ENCODE assay signal across 12 mouse cellular contexts in genomic region chr2:22810851-22811250, GRCm38 (mm10). TPM values are rescaled to one million over a fixed set of nuclear protein-coding genes. Genes with fewer than 3 reads are reported as not detected.
A peak's percentile ranks its signal among the peaks of the same experiment; 100 is the strongest.
DNase-seq lines count a peak whose midpoint lies in the region.
"Had no signal": no experiment of that assay in that cellular context is flagged by ENCODE, and none has a peak within 500 bp of the region (broad histone marks: within the 10 kb centered on the region; RNA-seq: fewer than 3 reads in every experiment).

No protein-coding gene starts in this region.

- H3K36me3 ChIP-seq in heart, embryonic 10.5 days, result no peaks in the 10 kb centered on the region
- no peaks in the 10 kb centered on the region for H3K36me3 ChIP-seq in limb, embryonic 10.5 days
- H3K36me3 ChIP-seq: hindbrain, embryonic 13.5 days; liver, embryonic 13.5 days; neural tube, embryonic 13.5 days; stomach, embryonic 15.5 days had no signal

- no peaks in the 10 kb centered on the region for H3K27me3 ChIP-seq in heart, embryonic 10.5 days (ENCODE audit: insufficient read depth, poor library complexity, severe bottlenecking)
- no peaks in the 10 kb centered on the region for H3K27me3 ChIP-seq in limb, embryonic 10.5 days (ENCODE audit: low read depth, poor library complexity, severe bottlenecking)
- H3K27me3 ChIP-seq: hindbrain, embryonic 13.5 days; liver, embryonic 13.5 days; neural tube, embryonic 13.5 days; stomach, embryonic 15.5 days had no signal

- no peaks in the 10 kb centered on the region for H3K9me3 ChIP-seq in heart, embryonic 10.5 days
- no peaks in the 10 kb centered on the region for H3K9me3 ChIP-seq in limb, embryonic 10.5 days (replicated peaks)
- H3K9me3 ChIP-seq: hindbrain, embryonic 13.5 days; liver, embryonic 13.5 days; neural tube, embryonic 13.5 days; stomach, embryonic 15.5 days had no signal

- no peak overlapping the region for H3K27ac ChIP-seq in heart, embryonic 10.5 days
- no peak overlapping the region for H3K27ac ChIP-seq in limb, embryonic 10.5 days
- H3K27ac ChIP-seq: hindbrain, embryonic 13.5 days; liver, embryonic 13.5 days; neural tube, embryonic 13.5 days; stomach, embryonic 15.5 days had no signal

- H3K4me1 ChIP-seq in heart, embryonic 10.5 days, result no peaks in the 10 kb centered on the region
- H3K4me1 ChIP-seq in limb, embryonic 10.5 days, result no peaks in the 10 kb centered on the region
- H3K4me1 ChIP-seq: hindbrain, embryonic 13.5 days; neural tube, embryonic 13.5 days; stomach, embryonic 15.5 days had no signal

- WGBS in heart, embryonic 10.5 days, result 86% methylated on average over 4 of the region's 4 CpGs
- 86% methylated on average over 4 of the region's 4 CpGs for WGBS in limb, embryonic 10.5 days

- H3K4me3 ChIP-seq in heart, embryonic 10.5 days, result no peak overlapping the region
- no peak overlapping the region for H3K4me3 ChIP-seq in limb, embryonic 10.5 days
- H3K4me3 ChIP-seq: hindbrain, embryonic 13.5 days; liver, embryonic 13.5 days; neural tube, embryonic 13.5 days; stomach, embryonic 15.5 days had no signal

- DNase-seq in heart, adult 11 months, result peak; percentile 98
- DNase-seq in heart, embryonic 10.5 days (ENCODE audit: low spot score), result no peak
- peak; percentile 76 for DNase-seq in CD4-positive, CD25-positive, alpha-beta regulatory T cell, adult 2 months (ENCODE audit: low read depth, low spot score)
- DNase-seq in gastrocnemius, adult 8-10 months (ENCODE audit: low spot score in 2 of 2), result peak; percentile 29 to 41
- peak; percentile 72 for DNase-seq in lung, postnatal 36 days
- DNase-seq in layer of hippocampus, adult 8-10 months (ENCODE audit: low spot score in 2 of 2), result no peak
- no peak for DNase-seq in limb, embryonic 10.5 days (ENCODE audit: low spot score)
- no peak for DNase-seq in B cell, adult 2 months
- DNase-seq: liver, embryonic 13.5 days had no signal

RNA-seq across cellular contexts. Expression of gene Apbb1ip, which starts 37.0 kb away (rescaled TPM):
- polyA plus RNA-seq in heart, embryonic 10.5 days (2016; fragmentation: Nextera tagmentation; extraction: Ambion mirVana), result 0.77 and 0.89 TPM in 2 replicates
- 1 to 10 TPM in 2 of 4 experiments, under 1 TPM in 2; 0.56 to 2.2 (median 0.96) TPM for total RNA-seq in gastrocnemius, adult 8-10 months (2022)
- 10 to 100 TPM in 2 of 4 experiments, 1 to 10 TPM in 2; 6.3 to 24.4 (median 13.5) TPM for total RNA-seq in layer of hippocampus, adult 8-10 months (2022)
- 0.33 and 0.39 TPM in 2 replicates for polyA plus RNA-seq in limb, embryonic 10.5 days (2016; fragmentation: Nextera tagmentation; extraction: Ambion mirVana)

Comparison
In these comparisons a context has a peak if more than half of its experiments do, and no peak if none do; other contexts are left out.
1. DNase-seq: peak in heart, adult 11 months (single experiment), CD4-positive, CD25-positive, alpha-beta regulatory T cell, adult 2 months (single experiment), gastrocnemius, adult 8-10 months (2 of 2) and lung, postnatal 36 days (single experiment); none in heart, embryonic 10.5 days (single experiment), layer of hippocampus, adult 8-10 months (0 of 2), limb, embryonic 10.5 days (single experiment) and B cell, adult 2 months (0 of 2).